Mouse (Mus musculus) stomach, postnatal 0 days (tissue): ENCODE results near the gene Bcat2.

Source experiments
- CTCF ChIP-seq: IDR thresholded peaks from 2 replicates; pipeline ENCODE4 v1.5.1; 2016; ENCODE audit warnings: antibody characterized with exemption, low read depth, mild to moderate bottlenecking, moderate library complexity
- EP300 ChIP-seq: optimal IDR thresholded peaks from 2 replicates; pipeline ENCODE3; 2016; ENCODE audit warnings: antibody characterized with exemption

DNA sequence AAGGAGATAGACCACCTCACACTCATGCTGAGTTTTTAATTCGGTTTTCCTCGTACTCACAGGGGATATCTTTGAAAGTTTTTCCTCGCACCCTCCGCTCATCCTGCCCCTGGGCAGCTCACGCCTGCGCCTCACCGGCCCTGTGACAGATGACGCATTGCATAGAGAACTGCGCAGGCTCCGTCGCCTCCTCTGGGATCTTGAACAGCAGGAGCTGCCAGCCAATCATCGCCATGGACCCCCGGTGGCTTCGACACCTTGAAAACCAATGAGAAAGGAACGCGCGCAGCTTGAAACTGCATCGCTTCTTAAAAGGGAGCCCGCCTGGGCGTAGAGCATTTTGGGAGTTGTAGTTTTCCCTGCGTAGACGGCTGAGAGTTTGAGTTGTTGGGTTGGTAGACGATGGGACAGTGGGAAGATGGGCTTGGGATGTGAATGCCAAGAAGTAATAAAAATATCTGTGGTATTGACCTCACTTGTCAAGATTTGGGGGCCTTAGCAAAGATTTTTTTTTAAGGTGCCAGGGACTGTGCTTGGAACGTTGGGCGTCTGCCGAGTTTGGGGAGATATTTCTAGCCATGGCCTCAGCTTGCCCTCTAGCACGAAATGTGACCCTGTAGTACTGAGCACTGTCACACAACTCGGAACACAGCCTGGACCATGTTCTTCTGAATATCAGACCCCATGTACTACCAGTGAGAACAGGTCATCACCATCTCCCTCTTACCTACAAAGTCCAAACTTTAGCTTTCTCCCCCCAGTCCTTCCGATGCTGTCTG lies 68.9 kb downstream of the Bcat2 start:
- TF ChIP-seq CTCF (no peak), EP300 (no peak)
